Mouse (Mus musculus): ENCODE data around the gene Rpgrip1l. TPM values are rescaled to one million over a fixed set of nuclear protein-coding genes. Genes with fewer than 3 reads are reported as not detected.

Rpgrip1l gene
- total and polyA plus RNA-seq, 3 experiments: 0.26 to 6.6 (median 5.6) TPM

- no peaks in the 10 kb centered on the region for H3K4me1 ChIP-seq (ENCODE audit: insufficient read depth, low read depth, low read length)
- DNase-seq (ENCODE audit: low spot score) (no peak), ATAC-seq (ENCODE audit: extremely low read depth, insufficient number of reproducible peaks, low FRiP score, poor library complexity, severe bottlenecking) (no peak)
- peaks cover 5% of the 10 kb centered on the region for H3K36me3 ChIP-seq (replicated peaks)
- H3K27me3 ChIP-seq (ENCODE audit: insufficient read depth, low read length): no peaks in the 10 kb centered on the region
- TF ChIP-seq GATA2 (IDR thresholded peaks at IDR 0.05; ENCODE audit: borderline replicate concordance, low read depth, low read length): no peak
- no peak for TF ChIP-seq CTCF (IDR thresholded peaks at IDR 0.05; ENCODE audit: low read depth, low read length)
- TF ChIP-seq POLR2AphosphoS5 (IDR thresholded peaks at IDR 0.05; ENCODE audit: insufficient replicate concordance, low read depth, low read length): no peak
- no peak for TF ChIP-seq TAL1 (conservative IDR thresholded peaks at IDR 0.05; ENCODE audit: low read depth, low read length)
- TF ChIP-seq GATA1 (IDR thresholded peaks at IDR 0.05; ENCODE audit: borderline replicate concordance, low read length): no peak
- H3K9me3 ChIP-seq (replicated peaks): no peaks in the 10 kb centered on the region
- no peak overlapping the region for H3K4me3 ChIP-seq (ENCODE audit: low read depth, low read length)
Measured at GRCm38 (mm10) chr8:91250966-91251365, 62.1 kb downstream of the Rpgrip1l start.

GRCm38 (mm10) chr8:91249758-91250466, 63.1 kb downstream of the Rpgrip1l start:
- no peaks in the 10 kb centered on the region for H3K4me1 ChIP-seq (ENCODE audit: insufficient read depth, low read depth, low read length)

GRCm38 (mm10) chr8:91245821-91246454, 67.1 kb downstream of the Rpgrip1l start:
- H3K9me3 ChIP-seq (replicated peaks): no peaks in the 10 kb centered on the region
- peaks cover 3% of the 10 kb centered on the region for H3K36me3 ChIP-seq (replicated peaks)
- H3K4me1 ChIP-seq (ENCODE audit: insufficient read depth, low read depth, low read length): no peaks in the 10 kb centered on the region
- no peak for DNase-seq (ENCODE audit: low spot score)
- H3K27me3 ChIP-seq (ENCODE audit: insufficient read depth, low read length): no peaks in the 10 kb centered on the region
- H3K4me3 ChIP-seq (ENCODE audit: low read depth, low read length): no peak overlapping the region
- no peak for ATAC-seq (ENCODE audit: extremely low read depth, insufficient number of reproducible peaks, low FRiP score, poor library complexity, severe bottlenecking)
- no peak for TF ChIP-seq POLR2AphosphoS5 (IDR thresholded peaks at IDR 0.05; ENCODE audit: insufficient replicate concordance, low read depth, low read length)
- no peak for TF ChIP-seq CTCF (IDR thresholded peaks at IDR 0.05; ENCODE audit: low read depth, low read length)
- TF ChIP-seq GATA2 (IDR thresholded peaks at IDR 0.05; ENCODE audit: borderline replicate concordance, low read depth, low read length): no peak
- TF ChIP-seq GATA1 (IDR thresholded peaks at IDR 0.05; ENCODE audit: borderline replicate concordance, low read length): no peak
- TF ChIP-seq TAL1 (conservative IDR thresholded peaks at IDR 0.05; ENCODE audit: low read depth, low read length): no peak

More at GRCm38 (mm10) chr8:91249758-91250466, 63.1 kb downstream of the Rpgrip1l start:
- no peak for DNase-seq (ENCODE audit: low spot score)
- Histone ChIP-seq H3K27me3 (ENCODE audit: insufficient read depth, low read length) (no peaks in the 10 kb centered on the region), H3K9me3 (replicated peaks) (no peaks in the 10 kb centered on the region), H3K4me3 (ENCODE audit: low read depth, low read length) (no peak overlapping the region), H3K36me3 (replicated peaks) (peaks cover 5% of the 10 kb centered on the region)
- no peak for ATAC-seq (ENCODE audit: extremely low read depth, insufficient number of reproducible peaks, low FRiP score, poor library complexity, severe bottlenecking)
- TF ChIP-seq TAL1 (conservative IDR thresholded peaks at IDR 0.05; ENCODE audit: low read depth, low read length) (no peak), GATA2 (IDR thresholded peaks at IDR 0.05; ENCODE audit: borderline replicate concordance, low read depth, low read length) (no peak), GATA1 (IDR thresholded peaks at IDR 0.05; ENCODE audit: borderline replicate concordance, low read length) (no peak), POLR2AphosphoS5 (IDR thresholded peaks at IDR 0.05; ENCODE audit: insufficient replicate concordance, low read depth, low read length) (no peak), CTCF (IDR thresholded peaks at IDR 0.05; ENCODE audit: low read depth, low read length) (no peak)

- Histone ChIP-seq H3K4me3 (ENCODE audit: low read depth, low read length) (no peak overlapping the region), H3K4me1 (ENCODE audit: insufficient read depth, low read depth, low read length) (no peaks in the 10 kb centered on the region), H3K36me3 (replicated peaks) (no peaks in the 10 kb centered on the region), H3K9me3 (replicated peaks) (no peaks in the 10 kb centered on the region), H3K27me3 (ENCODE audit: insufficient read depth, low read length) (no peaks in the 10 kb centered on the region)
- no peak for TF ChIP-seq GATA1 (IDR thresholded peaks at IDR 0.05; ENCODE audit: borderline replicate concordance, low read length)
- TF ChIP-seq POLR2AphosphoS5 (IDR thresholded peaks at IDR 0.05; ENCODE audit: insufficient replicate concordance, low read depth, low read length): no peak
- TF ChIP-seq CTCF (IDR thresholded peaks at IDR 0.05; ENCODE audit: low read depth, low read length): no peak
- TF ChIP-seq TAL1 (conservative IDR thresholded peaks at IDR 0.05; ENCODE audit: low read depth, low read length): no peak
- no peak for DNase-seq (ENCODE audit: low spot score)
- ATAC-seq (ENCODE audit: extremely low read depth, insufficient number of reproducible peaks, low FRiP score, poor library complexity, severe bottlenecking): no peak
Measured at GRCm38 (mm10) chr8:91242721-91243120, 70.3 kb downstream of the Rpgrip1l start.

GRCm38 (mm10) chr8:91241873-91242519, 71.1 kb downstream of the Rpgrip1l start:
- no peak for ATAC-seq (ENCODE audit: extremely low read depth, insufficient number of reproducible peaks, low FRiP score, poor library complexity, severe bottlenecking)
- H3K9me3 ChIP-seq (replicated peaks): no peaks in the 10 kb centered on the region

GRCm38 (mm10) chr8:91241371-91241770, 71.7 kb downstream of the Rpgrip1l start:
- Histone ChIP-seq H3K4me3 (ENCODE audit: low read depth, low read length) (no peak overlapping the region), H3K4me1 (ENCODE audit: insufficient read depth, low read depth, low read length) (no peaks in the 10 kb centered on the region), H3K27me3 (ENCODE audit: insufficient read depth, low read length) (no peaks in the 10 kb centered on the region), H3K36me3 (replicated peaks) (no peaks in the 10 kb centered on the region), H3K9me3 (replicated peaks) (no peaks in the 10 kb centered on the region)
- no peak for TF ChIP-seq GATA1 (IDR thresholded peaks at IDR 0.05; ENCODE audit: borderline replicate concordance, low read length)
- TF ChIP-seq POLR2AphosphoS5 (IDR thresholded peaks at IDR 0.05; ENCODE audit: insufficient replicate concordance, low read depth, low read length): no peak
- TF ChIP-seq TAL1 (conservative IDR thresholded peaks at IDR 0.05; ENCODE audit: low read depth, low read length): no peak
- TF ChIP-seq GATA2 (IDR thresholded peaks at IDR 0.05; ENCODE audit: borderline replicate concordance, low read depth, low read length): no peak
- TF ChIP-seq CTCF (IDR thresholded peaks at IDR 0.05; ENCODE audit: low read depth, low read length): no peak
- ATAC-seq (ENCODE audit: extremely low read depth, insufficient number of reproducible peaks, low FRiP score, poor library complexity, severe bottlenecking) (no peak), DNase-seq (ENCODE audit: low spot score) (no peak)

More at GRCm38 (mm10) chr8:91241873-91242519, 71.1 kb downstream of the Rpgrip1l start:
- Histone ChIP-seq H3K36me3 (replicated peaks) (no peaks in the 10 kb centered on the region), H3K4me3 (ENCODE audit: low read depth, low read length) (no peak overlapping the region), H3K27me3 (ENCODE audit: insufficient read depth, low read length) (no peaks in the 10 kb centered on the region), H3K4me1 (ENCODE audit: insufficient read depth, low read depth, low read length) (no peaks in the 10 kb centered on the region)
- DNase-seq (ENCODE audit: low spot score): no peak
- TF ChIP-seq TAL1 (conservative IDR thresholded peaks at IDR 0.05; ENCODE audit: low read depth, low read length): no peak
- no peak for TF ChIP-seq GATA1 (IDR thresholded peaks at IDR 0.05; ENCODE audit: borderline replicate concordance, low read length)
- TF ChIP-seq GATA2 (IDR thresholded peaks at IDR 0.05; ENCODE audit: borderline replicate concordance, low read depth, low read length): no peak
- TF ChIP-seq CTCF (IDR thresholded peaks at IDR 0.05; ENCODE audit: low read depth, low read length): no peak

Measured in G1E (cell line).